Mouse (Mus musculus): ENCODE measurements around the gene Scg5. TPM values are rescaled to one million over a fixed set of nuclear protein-coding genes. Genes with fewer than 3 reads are reported as not detected.

Scg5 gene
- total RNA-seq (2021), result 1 to 10 TPM in 1 of 2 experiments, under 1 TPM in 1; 0.86 to 1.1 TPM
- long read RNA-seq, experiment 1, result 0 reads
- long read RNA-seq, experiment 2, partial matches to known transcripts, result 0 of 1 reads
- long read RNA-seq, experiment 2, other reads (novel, unspliced or antisense), result 0 of 1 reads

GRCm38 (mm10) chr2:113828943-113829882 lies at the start of gene Scg5:
Gene Scg5 (minus strand): TSS chr2:113829121.
- DNase-seq (ENCODE audit: low spot score in 2 of 2), result peak in 1 of 2 experiments; percentile 42

- no peak for DNase-seq (ENCODE audit: low spot score in 2 of 2)
Measured at GRCm38 (mm10) chr2:113870115-113870514, 41.2 kb upstream of the Scg5 start.

- DNase-seq (ENCODE audit: low spot score in 2 of 2), result no peak
Measured at GRCm38 (mm10) chr2:113868404-113868803, 39.5 kb upstream of the Scg5 start.

- DNase-seq (ENCODE audit: low spot score in 2 of 2), result no peak
Measured at GRCm38 (mm10) chr2:113866155-113866554, 37.2 kb upstream of the Scg5 start.

- DNase-seq (ENCODE audit: low spot score in 2 of 2), result no peak
Measured at GRCm38 (mm10) chr2:113849141-113849540, 20.2 kb upstream of the Scg5 start.

- peak; percentile 65 to 87 for DNase-seq (ENCODE audit: low spot score in 2 of 2)
Measured at GRCm38 (mm10) chr2:113848245-113849121, 19.6 kb upstream of the Scg5 start, which contains the start of gene Arhgap11a. Gene Arhgap11a (minus strand): TSS chr2:113848661.

GRCm38 (mm10) chr2:113847678-113848244 lies 18.8 kb upstream of the Scg5 start:
- DNase-seq (ENCODE audit: low spot score in 2 of 2), result no peak

GRCm38 (mm10) chr2:113845081-113845480 lies 16.2 kb upstream of the Scg5 start:
- DNase-seq (ENCODE audit: low spot score in 2 of 2), result no peak

GRCm38 (mm10) chr2:113841656-113842437 lies 12.9 kb upstream of the Scg5 start:
- DNase-seq (ENCODE audit: low spot score in 2 of 2), result no peak

GRCm38 (mm10) chr2:113839488-113839887 lies 10.6 kb upstream of the Scg5 start:
- no peak for DNase-seq (ENCODE audit: low spot score in 2 of 2)

- no peak for DNase-seq (ENCODE audit: low spot score in 2 of 2)
Measured at GRCm38 (mm10) chr2:113835219-113835618, 6.3 kb upstream of the Scg5 start.

GRCm38 (mm10) chr2:113828086-113828942 lies 607 bp downstream of the Scg5 start:
- DNase-seq (ENCODE audit: low spot score in 2 of 2), result no peak

GRCm38 (mm10) chr2:113823909-113824308 lies 5.0 kb downstream of the Scg5 start:
- DNase-seq (ENCODE audit: low spot score in 2 of 2), result no peak

- no peak for DNase-seq (ENCODE audit: low spot score in 2 of 2)
Measured at GRCm38 (mm10) chr2:113822367-113822766, 6.6 kb downstream of the Scg5 start.

GRCm38 (mm10) chr2:113821176-113821734 lies 7.7 kb downstream of the Scg5 start:
- no peak for DNase-seq (ENCODE audit: low spot score in 2 of 2)

GRCm38 (mm10) chr2:113820117-113820516 lies 8.8 kb downstream of the Scg5 start:
- DNase-seq (ENCODE audit: low spot score in 2 of 2), result no peak

GRCm38 (mm10) chr2:113817681-113818606 lies 11.0 kb downstream of the Scg5 start:
- DNase-seq (ENCODE audit: low spot score in 2 of 2), result no peak

GRCm38 (mm10) chr2:113807640-113808039 lies 21.3 kb downstream of the Scg5 start:
- DNase-seq (ENCODE audit: low spot score in 2 of 2), result peak; percentile 46 to 65
